ENCODE assay signal across 25 mouse cellular contexts in the genomic region with DNA sequence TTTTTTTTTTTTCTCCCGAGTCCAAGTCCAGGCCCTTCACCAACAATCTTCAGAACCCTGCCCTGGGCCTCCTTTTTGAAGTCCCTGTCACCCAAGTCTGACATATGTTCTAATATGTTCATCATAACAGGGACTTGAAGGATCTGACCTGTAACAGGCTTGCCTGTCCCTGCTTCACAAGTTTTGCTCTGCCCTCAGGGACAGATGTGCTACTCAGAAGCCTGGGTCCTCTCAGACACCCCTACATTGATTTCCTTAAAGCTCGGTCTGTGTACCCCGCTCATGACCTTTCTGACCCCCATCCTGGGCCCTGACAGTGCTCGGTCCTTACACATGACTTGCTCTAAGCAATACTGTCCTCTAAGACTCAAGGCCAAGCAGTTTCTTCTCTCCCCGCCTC. TPM values are rescaled to one million over a fixed set of nuclear protein-coding genes. Genes with fewer than 3 reads are reported as not detected.
DNase-seq lines count a peak whose midpoint lies in the region; ATAC-seq and TF ChIP-seq lines count a peak whose summit lies in the region.
"Had no signal": no experiment of that assay in that cellular context is flagged by ENCODE, and none has a peak within 500 bp of the region (broad histone marks: within the 10 kb centered on the region; RNA-seq: fewer than 3 reads in every experiment).

No protein-coding gene starts in this region.

- H3K36me3 ChIP-seq in embryonic facial prominence, embryonic 13.5 days = peaks cover 28% of the 10 kb centered on the region
- H3K36me3 ChIP-seq in embryonic facial prominence, embryonic 10.5 days (replicated peaks) = peaks cover 31% of the 10 kb centered on the region
- peaks cover 35% of the 10 kb centered on the region for H3K36me3 ChIP-seq in heart, embryonic 13.5 days
- H3K36me3 ChIP-seq in liver, embryonic 15.5 days (replicated peaks) = peaks cover 37% of the 10 kb centered on the region

- no peak for DNase-seq in embryonic facial prominence, embryonic 10.5 days (ENCODE audit: low spot score)
- no peak for DNase-seq in heart, adult 18-20 months
- DNase-seq in left cerebral cortex, adult 2 months (ENCODE audit: extremely low spot score in 1 of 2, low spot score in 2 of 2) = no peak
- DNase-seq in left cerebral cortex, adult 18-20 months (ENCODE audit: low spot score in 2 of 2) = no peak
- DNase-seq in left cerebral cortex, postnatal 4 days = no peak
- DNase-seq: adrenal gland, postnatal 36 days; cerebellum, adult 18-20 months; embryo, embryonic 11 days; gastrocnemius, postnatal 14 days; heart, postnatal 14 days; kidney, postnatal 14 days; liver, embryonic 13.5 days; lung, embryonic 14.5 days; right cerebral cortex, postnatal 25 days had no signal

- peaks cover 29% of the 10 kb centered on the region for H3K4me1 ChIP-seq in embryonic facial prominence, embryonic 13.5 days
- peaks cover 39% of the 10 kb centered on the region for H3K4me1 ChIP-seq in embryonic facial prominence, embryonic 10.5 days
- peaks cover 54% of the 10 kb centered on the region for H3K4me1 ChIP-seq in heart, embryonic 13.5 days
- H3K4me1 ChIP-seq in liver, embryonic 15.5 days (replicated peaks) = peaks cover 55% of the 10 kb centered on the region

- H3K9me3 ChIP-seq in embryonic facial prominence, embryonic 13.5 days = no peaks in the 10 kb centered on the region
- H3K9me3 ChIP-seq in embryonic facial prominence, embryonic 10.5 days = no peaks in the 10 kb centered on the region
- H3K9me3 ChIP-seq in heart, embryonic 13.5 days = no peaks in the 10 kb centered on the region
- H3K9me3 ChIP-seq in liver, embryonic 15.5 days (replicated peaks) = no peaks in the 10 kb centered on the region
- H3K9me3 ChIP-seq: forebrain, embryonic 13.5 days; heart, embryonic 12.5 days; hindbrain, embryonic 12.5 days; intestine, embryonic 15.5 days; liver, embryonic 13.5 days; stomach, embryonic 15.5 days had no signal

- peak overlapping the region; percentile 84; the same call in 1 of the 2 replicates for H3K4me2 ChIP-seq in embryonic facial prominence, embryonic 13.5 days
- H3K4me2 ChIP-seq in heart, embryonic 13.5 days = peak overlapping the region; percentile 97; the same call in 1 of the 2 replicates
- 0 out of 2 replicates have a peak overlapping the region, but pooled peaks have one; percentile 71 for H3K4me2 ChIP-seq in liver, embryonic 15.5 days

- peaks cover 53% of the 10 kb centered on the region for H3K27me3 ChIP-seq in embryonic facial prominence, embryonic 13.5 days
- H3K27me3 ChIP-seq in embryonic facial prominence, embryonic 10.5 days (replicated peaks; ENCODE audit: low read depth, poor library complexity, severe bottlenecking) = peaks cover 60% of the 10 kb centered on the region
- peaks cover 38% of the 10 kb centered on the region for H3K27me3 ChIP-seq in heart, embryonic 13.5 days (replicated peaks)
- peaks cover 61% of the 10 kb centered on the region for H3K27me3 ChIP-seq in liver, embryonic 15.5 days

- no peak overlapping the region for H3K9ac ChIP-seq in embryonic facial prominence, embryonic 13.5 days
- peak overlapping the region; percentile 10 for H3K9ac ChIP-seq in heart, embryonic 13.5 days
- H3K9ac ChIP-seq in liver, embryonic 15.5 days = no peak overlapping the region
- H3K9ac ChIP-seq: forebrain, embryonic 13.5 days; intestine, embryonic 15.5 days; lung, embryonic 14.5 days; stomach, embryonic 15.5 days had no signal

- ATAC-seq in embryonic facial prominence, embryonic 13.5 days (ENCODE audit: insufficient number of reproducible peaks, insufficient read depth, low FRiP score, low TSS enrichment, low read depth) = no peak
- ATAC-seq in heart, embryonic 13.5 days (ENCODE audit: extremely low read depth, insufficient number of reproducible peaks, low FRiP score, low TSS enrichment) = no peak
- ATAC-seq in liver, embryonic 15.5 days (ENCODE audit: insufficient read depth) = no peak
- ATAC-seq: forebrain, embryonic 13.5 days had no signal

- H3K27ac ChIP-seq in embryonic facial prominence, embryonic 13.5 days = no peak overlapping the region
- H3K27ac ChIP-seq in embryonic facial prominence, embryonic 10.5 days (replicated peaks) = no peak overlapping the region
- H3K27ac ChIP-seq in heart, embryonic 13.5 days (replicated peaks) = no peak overlapping the region
- peak overlapping the region; percentile 87; the same call in 1 of the 2 replicates for H3K27ac ChIP-seq in left cerebral cortex, adult 2 months
- no peak overlapping the region for H3K27ac ChIP-seq in liver, embryonic 15.5 days (replicated peaks)
- H3K27ac ChIP-seq: forebrain, embryonic 13.5 days; hindbrain, embryonic 12.5 days; hindbrain, postnatal 0 days; intestine, embryonic 15.5 days; stomach, embryonic 15.5 days had no signal

- no peak overlapping the region for H3K4me3 ChIP-seq in embryonic facial prominence, embryonic 13.5 days
- H3K4me3 ChIP-seq in embryonic facial prominence, embryonic 10.5 days = no peak overlapping the region
- H3K4me3 ChIP-seq in heart, embryonic 13.5 days = 0 out of 2 replicates have a peak overlapping the region, but pooled peaks have one; percentile 1
- H3K4me3 ChIP-seq in left cerebral cortex, adult 2 months = peak overlapping the region; percentile 62; the same call in 1 of the 2 replicates
- H3K4me3 ChIP-seq in liver, embryonic 15.5 days (replicated peaks) = no peak overlapping the region

- intact Hi-C loops in left cerebral cortex, adult 2 months (cut with DNase I) = loop anchor here (2.0 kb wide), 1 partner anchor 14 kb away; no protein-coding TSS in a partner anchor
- intact Hi-C loops in left cerebral cortex, postnatal 4 days (cut with DNase I) = no loop called here

- no peak for TF ChIP-seq CTCF in left cerebral cortex, adult 2 months (IDR thresholded peaks at IDR 0.05)

- WGBS in embryonic facial prominence, embryonic 13.5 days = 72% methylated on average over 5 of the region's 5 CpGs
- WGBS in embryonic facial prominence, embryonic 10.5 days = 71% methylated on average over 5 of the region's 5 CpGs
- WGBS in heart, embryonic 13.5 days = 86% methylated on average over 5 of the region's 5 CpGs
- 67% methylated on average over 5 of the region's 5 CpGs for WGBS in liver, embryonic 15.5 days (ENCODE audit: insufficient replicate concordance)

RNA-seq across cellular contexts. Expression of a gene that starts 0.5 kb away (rescaled TPM):
- 2.5 and 3.3 TPM in 2 replicates for polyA plus RNA-seq in embryonic facial prominence, embryonic 13.5 days (2015; fragmentation: Nextera tagmentation; extraction: Ambion mirVana)
- polyA plus RNA-seq in embryonic facial prominence, embryonic 10.5 days (2016; fragmentation: Nextera tagmentation; extraction: Ambion mirVana) = 2.2 and 3.0 TPM in 2 replicates
- polyA plus RNA-seq in heart, embryonic 13.5 days (2015; fragmentation: Nextera tagmentation; extraction: Ambion mirVana) = 6.5 and 7.5 TPM in 2 replicates
- total RNA-seq in heart, adult 18-20 months (2021) = 1 to 10 TPM; 2.0 to 2.2 TPM
- 10 to 100 TPM; 31.4 to 36.1 TPM for total RNA-seq in left cerebral cortex, adult 2 months (2021)
- 10 to 100 TPM; 35.2 to 38.2 TPM for total RNA-seq in left cerebral cortex, adult 18-20 months (2021)
- 1.9 and 2.1 TPM in 2 replicates for polyA plus RNA-seq in liver, embryonic 15.5 days (2015; fragmentation: Nextera tagmentation; extraction: Ambion mirVana)
- total RNA-seq in left cerebral cortex, postnatal 4 days (2021) = 1 to 10 TPM; 6.3 to 9.4 TPM
- polyA plus RNA-seq: neural tube, embryonic 11.5 days had no signal

RNA-seq across cellular contexts. Expression of a gene that starts 9.4 kb away (rescaled TPM):
- not detected in 2 replicates for polyA plus RNA-seq in embryonic facial prominence, embryonic 13.5 days (2015; fragmentation: Nextera tagmentation; extraction: Ambion mirVana)
- polyA plus RNA-seq in embryonic facial prominence, embryonic 10.5 days (2016; fragmentation: Nextera tagmentation; extraction: Ambion mirVana) = not detected in 2 replicates
- 2.3 TPM in 1 of 2 replicates, not detected in the other for polyA plus RNA-seq in heart, embryonic 13.5 days (2015; fragmentation: Nextera tagmentation; extraction: Ambion mirVana)
- 1 to 10 TPM; 2.1 to 2.2 TPM for total RNA-seq in heart, adult 18-20 months (2021)
- total RNA-seq in left cerebral cortex, adult 2 months (2021) = 1 to 10 TPM; 4.3 to 4.5 TPM
- 1 to 10 TPM in 1 of 2 experiments, not detected in 1; 6.0 TPM for total RNA-seq in left cerebral cortex, adult 18-20 months (2021)
- 0.54 and 0.78 TPM in 2 replicates for polyA plus RNA-seq in liver, embryonic 15.5 days (2015; fragmentation: Nextera tagmentation; extraction: Ambion mirVana)
- total RNA-seq in left cerebral cortex, postnatal 4 days (2021) = 1 to 10 TPM in 1 of 2 experiments, not detected in 1; 5.0 TPM
- total RNA-seq: hindbrain, postnatal 0 days had no signal
- polyA plus RNA-seq: CD4-positive, CD25-positive, alpha-beta regulatory T cell, adult 4 months; forebrain, embryonic 13.5 days; heart, embryonic 12.5 days; hindbrain, embryonic 12.5 days; liver, embryonic 13.5 days; lung, embryonic 14.5 days; neural tube, embryonic 11.5 days had no signal

RNA-seq across cellular contexts. Expression of a gene that starts 14.8 kb away (rescaled TPM):
- polyA plus RNA-seq in embryonic facial prominence, embryonic 13.5 days (2015; fragmentation: Nextera tagmentation; extraction: Ambion mirVana) = 210 and 222 TPM in 2 replicates
- polyA plus RNA-seq in embryonic facial prominence, embryonic 10.5 days (2016; fragmentation: Nextera tagmentation; extraction: Ambion mirVana) = 151 and 158 TPM in 2 replicates
- polyA plus RNA-seq in heart, embryonic 13.5 days (2015; fragmentation: Nextera tagmentation; extraction: Ambion mirVana) = 443 and 485 TPM in 2 replicates
- total RNA-seq in heart, adult 18-20 months (2021) = 1,000 to 10,000 TPM in 1 of 2 experiments, 100 to 1,000 TPM in 1; 997 to 1,066 TPM
- 100 to 1,000 TPM; 304 TPM for total RNA-seq in left cerebral cortex, adult 2 months (2021)
- 100 to 1,000 TPM; 307 to 342 TPM for total RNA-seq in left cerebral cortex, adult 18-20 months (2021)
- polyA plus RNA-seq in liver, embryonic 15.5 days (2015; fragmentation: Nextera tagmentation; extraction: Ambion mirVana) = 377 and 446 TPM in 2 replicates
- 100 to 1,000 TPM; 133 to 157 TPM for total RNA-seq in left cerebral cortex, postnatal 4 days (2021)

Comparison
In these comparisons a context has a peak if more than half of its experiments do, and no peak if none do; other contexts are left out.
1. H3K4me3 ChIP-seq: peak in heart, embryonic 13.5 days (single experiment) and left cerebral cortex, adult 2 months (single experiment); none in embryonic facial prominence, embryonic 13.5 days (single experiment), embryonic facial prominence, embryonic 10.5 days (single experiment) and liver, embryonic 15.5 days (single experiment).
2. Peak in every context shown above with its lines, with median percentiles within 50 percentile points of each other: H3K4me2 ChIP-seq.